Mouse (Mus musculus): ENCODE measurements at regions not wholly inside any gene's neighbourhood (a gene's known extent, or its start where the extent isn't known, plus 50 kb on each side); places are given as distances from the start of the nearest gene placed in this dataset.
A peak's percentile ranks its signal among the peaks of the same experiment; 100 is the strongest.

GRCm38 (mm10) chr2:117399487-117399886 lies 56.7 kb upstream of the Rasgrp1 start:
- intact Hi-C loops (cut with DNase I): no loop called here
- DNase-seq (ENCODE audit: low spot score in 2 of 2): no peak

- no peak for DNase-seq (ENCODE audit: low spot score in 2 of 2)
- intact Hi-C loops (cut with DNase I): no loop called here
Observed at GRCm38 (mm10) chr2:117403425-117404175, 60.8 kb upstream of the Rasgrp1 start.

GRCm38 (mm10) chr2:117405453-117405852 lies 62.7 kb upstream of the Rasgrp1 start:
- intact Hi-C loops (cut with DNase I): no loop called here
- DNase-seq (ENCODE audit: low spot score in 2 of 2): no peak

- intact Hi-C loops (cut with DNase I): no loop called here
- DNase-seq (ENCODE audit: low spot score in 2 of 2): no peak
Observed at GRCm38 (mm10) chr2:117408241-117408640, 65.4 kb upstream of the Rasgrp1 start.

- intact Hi-C loops (cut with DNase I): no loop called here
- DNase-seq (ENCODE audit: low spot score in 2 of 2): peak; percentile 26 to 27
Observed at GRCm38 (mm10) chr2:117412045-117412606, 69.3 kb upstream of the Rasgrp1 start.

GRCm38 (mm10) chr2:117417229-117417970 lies 74.6 kb upstream of the Rasgrp1 start:
- DNase-seq (ENCODE audit: low spot score in 2 of 2): peak; percentile 41
- intact Hi-C loops (cut with DNase I): loop anchor here (2.0 to 5.0 kb wide), 2 partner anchors 31 to 75 kb away; partner anchors contain the start of gene Rasgrp1

GRCm38 (mm10) chr2:117418121-117418615 lies 75.4 kb upstream of the Rasgrp1 start:
- intact Hi-C loops (cut with DNase I): loop anchor here (5.0 kb wide), 1 partner anchor 76 kb away; the partner anchor contains the start of gene Rasgrp1
- no peak for DNase-seq (ENCODE audit: low spot score in 2 of 2)

GRCm38 (mm10) chr2:117418711-117419110 lies 75.9 kb upstream of the Rasgrp1 start:
- intact Hi-C loops (cut with DNase I): loop anchor here (5.0 kb wide), 1 partner anchor 76 kb away; the partner anchor contains the start of gene Rasgrp1
- no peak for DNase-seq (ENCODE audit: low spot score in 2 of 2)

GRCm38 (mm10) chr2:117421376-117421775 lies 78.6 kb upstream of the Rasgrp1 start:
- intact Hi-C loops (cut with DNase I): no loop called here
- DNase-seq (ENCODE audit: low spot score in 2 of 2): no peak

GRCm38 (mm10) chr2:117422756-117423155 lies 80.0 kb upstream of the Rasgrp1 start:
- intact Hi-C loops (cut with DNase I): no loop called here
- DNase-seq (ENCODE audit: low spot score in 2 of 2): no peak

GRCm38 (mm10) chr2:117429205-117429604 lies 86.4 kb upstream of the Rasgrp1 start:
- no peak for DNase-seq (ENCODE audit: low spot score in 2 of 2)
- intact Hi-C loops (cut with DNase I): no loop called here

GRCm38 (mm10) chr2:117432010-117432409 lies 89.2 kb upstream of the Rasgrp1 start:
- intact Hi-C loops (cut with DNase I): no loop called here
- peak; percentile 80 to 84 for DNase-seq (ENCODE audit: low spot score in 2 of 2)

GRCm38 (mm10) chr2:117432923-117433322 lies 90.1 kb upstream of the Rasgrp1 start:
- no peak for DNase-seq (ENCODE audit: low spot score in 2 of 2)
- intact Hi-C loops (cut with DNase I): no loop called here

GRCm38 (mm10) chr2:117433482-117433881 lies 90.7 kb upstream of the Rasgrp1 start:
- intact Hi-C loops (cut with DNase I): no loop called here
- DNase-seq (ENCODE audit: low spot score in 2 of 2): no peak

- no peak for DNase-seq (ENCODE audit: low spot score in 2 of 2)
- intact Hi-C loops (cut with DNase I): loop anchor here (2.0 to 5.0 kb wide), 3 partner anchors 51 to 541 kb away; no protein-coding TSS in a partner anchor
Observed at GRCm38 (mm10) chr2:117438079-117438478, 95.3 kb upstream of the Rasgrp1 start.

- DNase-seq (ENCODE audit: low spot score in 2 of 2): peak; percentile 81 to 85
- intact Hi-C loops (cut with DNase I): loop anchor here (1.0 to 5.0 kb wide), 4 partner anchors 51 to 541 kb away; no protein-coding TSS in a partner anchor
Observed at GRCm38 (mm10) chr2:117438586-117439371, 96.0 kb upstream of the Rasgrp1 start.

GRCm38 (mm10) chr2:117439372-117440183 lies 96.8 kb upstream of the Rasgrp1 start:
- no peak for DNase-seq (ENCODE audit: low spot score in 2 of 2)
- intact Hi-C loops (cut with DNase I): loop anchor here (1.0 to 5.0 kb wide), 4 partner anchors 52 to 542 kb away; no protein-coding TSS in a partner anchor

- no peak for DNase-seq (ENCODE audit: low spot score in 2 of 2)
- intact Hi-C loops (cut with DNase I): no loop called here
Observed at GRCm38 (mm10) chr2:117440801-117441281, 98.0 kb upstream of the Rasgrp1 start.

All from left cerebral cortex, postnatal 36 days (tissue).